Mouse (Mus musculus): ENCODE data around the gene Prkcsh. TPM values are rescaled to one million over a fixed set of nuclear protein-coding genes. Genes with fewer than 3 reads are reported as not detected.

Gene Prkcsh
- total RNA-seq (2017), result 37.1 and 40.3 TPM in 2 replicates

GRCm38 (mm10) chr9:22002194-22003162 lies at the start of gene Prkcsh, which contains the start of gene Ccdc151:
Prkcsh (plus strand) TSS chr9:22002806.
Ccdc151 (minus strand) TSS chr9:22002634.
- ATAC-seq (ENCODE audit: extremely low read depth, insufficient number of reproducible peaks, low FRiP score, poor library complexity, severe bottlenecking), result peak; percentile 94

GRCm38 (mm10) chr9:21953600-21953999 lies 49.0 kb upstream of the Prkcsh start:
- no peak for ATAC-seq (ENCODE audit: extremely low read depth, insufficient number of reproducible peaks, low FRiP score, poor library complexity, severe bottlenecking)

- no peak for ATAC-seq (ENCODE audit: extremely low read depth, insufficient number of reproducible peaks, low FRiP score, poor library complexity, severe bottlenecking)
Measured at GRCm38 (mm10) chr9:21954635-21955034, 48.0 kb upstream of the Prkcsh start.

- 0 out of 2 replicates have a peak, but pooled peaks have one; percentile 13 for ATAC-seq (ENCODE audit: extremely low read depth, insufficient number of reproducible peaks, low FRiP score, poor library complexity, severe bottlenecking)
Measured at GRCm38 (mm10) chr9:21955225-21955569, 47.4 kb upstream of the Prkcsh start.

- peak; percentile 86 for ATAC-seq (ENCODE audit: extremely low read depth, insufficient number of reproducible peaks, low FRiP score, poor library complexity, severe bottlenecking)
Measured at GRCm38 (mm10) chr9:21955570-21956281, 46.9 kb upstream of the Prkcsh start, which contains the start of gene Swsap1. Swsap1 (plus strand) TSS chr9:21955755.

- ATAC-seq (ENCODE audit: extremely low read depth, insufficient number of reproducible peaks, low FRiP score, poor library complexity, severe bottlenecking), result no peak
Measured at GRCm38 (mm10) chr9:21958372-21958771, 44.2 kb upstream of the Prkcsh start.

GRCm38 (mm10) chr9:21959244-21959643 lies 43.4 kb upstream of the Prkcsh start:
- no peak for ATAC-seq (ENCODE audit: extremely low read depth, insufficient number of reproducible peaks, low FRiP score, poor library complexity, severe bottlenecking)

GRCm38 (mm10) chr9:21960135-21960534 lies 42.5 kb upstream of the Prkcsh start:
- no peak for ATAC-seq (ENCODE audit: extremely low read depth, insufficient number of reproducible peaks, low FRiP score, poor library complexity, severe bottlenecking)

- no peak for ATAC-seq (ENCODE audit: extremely low read depth, insufficient number of reproducible peaks, low FRiP score, poor library complexity, severe bottlenecking)
Measured at GRCm38 (mm10) chr9:21960558-21961208, 41.9 kb upstream of the Prkcsh start.

- no peak for ATAC-seq (ENCODE audit: extremely low read depth, insufficient number of reproducible peaks, low FRiP score, poor library complexity, severe bottlenecking)
Measured at GRCm38 (mm10) chr9:21961366-21961980, 41.1 kb upstream of the Prkcsh start.

- no peak for ATAC-seq (ENCODE audit: extremely low read depth, insufficient number of reproducible peaks, low FRiP score, poor library complexity, severe bottlenecking)
Measured at GRCm38 (mm10) chr9:21962010-21962409, 40.6 kb upstream of the Prkcsh start.

- ATAC-seq (ENCODE audit: extremely low read depth, insufficient number of reproducible peaks, low FRiP score, poor library complexity, severe bottlenecking), result no peak
Measured at GRCm38 (mm10) chr9:21962416-21963059, 40.1 kb upstream of the Prkcsh start.

GRCm38 (mm10) chr9:21963417-21963816 lies 39.2 kb upstream of the Prkcsh start, which contains the start of gene Epor:
Epor (minus strand) TSS chr9:21963506.
- ATAC-seq (ENCODE audit: extremely low read depth, insufficient number of reproducible peaks, low FRiP score, poor library complexity, severe bottlenecking), result no peak

GRCm38 (mm10) chr9:21968883-21969282 lies 33.7 kb upstream of the Prkcsh start:
- ATAC-seq (ENCODE audit: extremely low read depth, insufficient number of reproducible peaks, low FRiP score, poor library complexity, severe bottlenecking), result no peak

GRCm38 (mm10) chr9:21969304-21969703 lies 33.3 kb upstream of the Prkcsh start:
- no peak for ATAC-seq (ENCODE audit: extremely low read depth, insufficient number of reproducible peaks, low FRiP score, poor library complexity, severe bottlenecking)

GRCm38 (mm10) chr9:21976626-21977175 lies 25.9 kb upstream of the Prkcsh start:
- no peak for ATAC-seq (ENCODE audit: extremely low read depth, insufficient number of reproducible peaks, low FRiP score, poor library complexity, severe bottlenecking)

GRCm38 (mm10) chr9:21977331-21977730 lies 25.3 kb upstream of the Prkcsh start:
- ATAC-seq (ENCODE audit: extremely low read depth, insufficient number of reproducible peaks, low FRiP score, poor library complexity, severe bottlenecking), result no peak

GRCm38 (mm10) chr9:21977972-21978371 lies 24.6 kb upstream of the Prkcsh start:
- ATAC-seq (ENCODE audit: extremely low read depth, insufficient number of reproducible peaks, low FRiP score, poor library complexity, severe bottlenecking), result peak; percentile 37; the same call in 1 of the 2 replicates

All from neutrophil, adult 5-6 weeks (primary cell).